Mouse (Mus musculus) bone marrow macrophage, adult 2 months (primary cell): ENCODE data around the gene Lrrc66. TPM values are rescaled to one million over a fixed set of nuclear protein-coding genes. Genes with fewer than 3 reads are reported as not detected.
A peak's percentile ranks its signal among the peaks of the same experiment; 100 is the strongest.

Source experiments
- H3K27ac ChIP-seq: 2 replicates; pipeline ENCODE4 v1.5.1; 2012; ENCODE audit warnings: low read depth, low read length; ENCODE audit not compliant: insufficient read depth
- H3K4me1 ChIP-seq: 2 replicates; pipeline ENCODE4 v1.6.1; 2012; ENCODE audit warnings: low read length; ENCODE audit not compliant: control insufficient read depth, insufficient read depth
- H3K4me3 ChIP-seq: 2 replicates; pipeline ENCODE4 v1.5.1; 2012; ENCODE audit warnings: mild to moderate bottlenecking, low read length, moderate library complexity; ENCODE audit not compliant: insufficient read depth
- CTCF ChIP-seq: IDR thresholded peaks from 2 replicates; pipeline ENCODE4 v1.5.1; 2012; ENCODE audit warnings: low read depth, mild to moderate bottlenecking, low read length, moderate library complexity
- POLR2A ChIP-seq: IDR thresholded peaks from 2 replicates; pipeline ENCODE4 v1.6.1; 2012; ENCODE audit warnings: mild to moderate bottlenecking, low read depth, low read length, borderline replicate concordance
- polyA plus RNA-seq: library from polyadenylated mRNA; stranded (reverse); fragments of >200 nt; gene quantifications from 2 replicates; pipeline ENCODE4 v1.2.4, GENCODE M21; 2012; ENCODE audit not compliant: missing spikeins, insufficient read depth, insufficient read length

Lrrc66 gene
- polyA plus RNA-seq = not detected in 2 replicates

DNA sequence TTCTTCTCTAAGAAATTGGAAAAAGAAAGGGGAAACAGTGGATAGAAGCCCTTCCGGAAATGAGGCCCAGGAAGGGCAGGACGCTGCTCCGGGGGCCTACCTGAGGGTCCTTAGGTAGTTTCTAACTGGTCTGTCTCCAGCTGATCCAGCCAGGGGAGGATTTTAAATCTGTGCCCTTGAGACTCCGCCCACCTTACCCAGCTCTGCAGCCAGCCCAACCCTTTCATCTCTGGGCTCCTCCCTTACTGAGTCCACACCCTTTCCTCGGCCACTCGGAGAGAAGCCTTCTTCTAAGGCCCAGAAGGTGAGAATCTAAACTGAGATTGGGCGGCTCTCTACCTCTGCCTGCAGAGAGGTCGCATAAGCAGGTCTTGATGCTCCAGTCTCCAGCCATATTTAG is at the start of gene Lrrc66:
Gene Lrrc66, minus strand, starts transcription at position 236 of the 400 bp plus-strand sequence.
- peaks cover 10% of the 10 kb centered on the region for H3K4me1 ChIP-seq
- H3K27ac ChIP-seq = no peak within 1 kb of the TSS
- TF ChIP-seq POLR2A (no peak), CTCF (no peak)
- no peak within 1 kb of the TSS for H3K4me3 ChIP-seq

DNA sequence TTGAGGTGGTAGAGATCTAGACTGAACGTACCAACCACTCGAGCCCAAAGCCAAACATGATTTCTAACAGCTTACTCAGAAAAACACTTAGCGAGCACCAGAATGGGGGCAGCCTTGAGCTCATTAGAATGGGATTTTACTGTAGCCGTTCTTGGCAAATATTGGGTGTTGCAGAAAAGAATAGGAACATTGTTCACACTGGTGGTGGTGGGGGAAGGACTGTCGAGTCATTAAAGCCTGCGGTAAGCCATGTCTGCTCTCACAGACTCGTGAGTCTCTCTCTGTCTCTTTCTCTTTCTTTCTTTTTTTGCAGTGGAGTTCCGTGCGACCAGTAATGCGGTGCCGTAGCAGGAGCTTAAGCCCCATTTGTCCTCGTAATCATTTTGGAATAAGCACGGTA is 44.3 kb upstream of the Lrrc66 start:
- TF ChIP-seq POLR2A (no peak), CTCF (no peak)
- no peaks in the 10 kb centered on the region for H3K4me1 ChIP-seq
- no peak overlapping the region for H3K4me3 ChIP-seq
- no peak overlapping the region for H3K27ac ChIP-seq

DNA sequence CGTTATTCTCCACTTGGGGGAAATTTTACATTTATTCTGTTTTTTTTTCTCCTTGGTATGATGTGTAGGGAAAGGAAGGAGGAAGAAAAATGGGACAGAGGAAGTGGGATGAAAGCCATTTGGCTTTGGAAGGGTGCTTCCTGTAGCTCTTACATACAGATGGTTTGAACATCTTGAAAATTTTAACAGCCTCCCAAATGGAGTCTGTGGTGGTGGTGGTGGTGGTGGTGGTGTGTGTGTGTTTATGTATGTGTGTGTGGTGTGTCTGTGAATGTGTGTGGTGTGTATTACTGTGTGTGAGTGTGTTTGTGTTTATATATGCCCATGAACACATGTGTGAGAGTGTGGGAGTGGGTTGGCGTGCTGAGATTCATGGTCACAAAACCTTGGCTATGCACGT is 43.3 kb upstream of the Lrrc66 start:
- Histone ChIP-seq H3K4me3 (no peak overlapping the region), H3K4me1 (no peaks in the 10 kb centered on the region), H3K27ac (no peak overlapping the region)
- TF ChIP-seq POLR2A (no peak), CTCF (no peak)

DNA sequence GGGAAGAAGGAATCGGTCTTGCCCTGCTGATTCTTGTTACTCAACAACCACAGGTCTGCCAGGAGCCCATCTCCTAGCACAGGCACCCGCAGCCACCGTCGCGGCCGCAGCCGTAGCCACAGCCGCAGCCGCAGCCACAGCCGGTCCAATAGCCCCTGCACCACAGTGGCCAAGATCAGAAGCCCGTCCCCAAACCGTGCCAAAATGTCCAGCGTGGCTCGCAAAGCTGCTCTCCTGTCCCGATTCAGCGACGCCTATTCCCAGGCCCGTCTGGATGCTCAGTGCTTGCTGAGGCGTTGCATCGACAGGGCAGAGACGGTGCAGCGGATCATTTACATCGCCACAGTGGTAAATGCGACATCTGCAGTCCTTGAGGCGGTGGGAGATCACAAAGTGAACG is 37.1 kb upstream of the Lrrc66 start:
- no peaks in the 10 kb centered on the region for H3K4me1 ChIP-seq
- H3K4me3 ChIP-seq = no peak overlapping the region
- no peak for TF ChIP-seq POLR2A
- TF ChIP-seq CTCF = no peak
- H3K27ac ChIP-seq = no peak overlapping the region

DNA sequence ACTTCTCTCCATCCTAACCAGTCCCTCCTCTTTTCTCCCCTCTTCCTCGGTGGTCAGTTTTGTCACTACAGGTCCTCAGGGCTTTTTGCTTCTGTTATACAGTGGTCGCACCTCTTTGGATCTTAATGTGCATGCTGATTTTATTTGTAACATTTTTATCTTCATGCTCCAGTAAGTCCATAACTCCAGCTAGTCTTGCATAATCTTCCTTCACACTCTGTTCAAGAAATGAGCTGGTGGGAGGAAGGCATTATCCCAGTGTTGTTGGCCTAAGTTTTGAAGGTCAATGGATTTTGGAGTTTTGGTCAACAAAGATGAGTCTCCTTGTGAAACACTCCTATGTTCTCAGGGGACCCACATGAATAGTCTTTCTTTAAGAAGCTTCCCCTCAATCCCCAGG is 35.6 kb upstream of the Lrrc66 start:
- TF ChIP-seq POLR2A (no peak), CTCF (no peak)
- no peak overlapping the region for H3K4me3 ChIP-seq
- no peak overlapping the region for H3K27ac ChIP-seq
- no peaks in the 10 kb centered on the region for H3K4me1 ChIP-seq

DNA sequence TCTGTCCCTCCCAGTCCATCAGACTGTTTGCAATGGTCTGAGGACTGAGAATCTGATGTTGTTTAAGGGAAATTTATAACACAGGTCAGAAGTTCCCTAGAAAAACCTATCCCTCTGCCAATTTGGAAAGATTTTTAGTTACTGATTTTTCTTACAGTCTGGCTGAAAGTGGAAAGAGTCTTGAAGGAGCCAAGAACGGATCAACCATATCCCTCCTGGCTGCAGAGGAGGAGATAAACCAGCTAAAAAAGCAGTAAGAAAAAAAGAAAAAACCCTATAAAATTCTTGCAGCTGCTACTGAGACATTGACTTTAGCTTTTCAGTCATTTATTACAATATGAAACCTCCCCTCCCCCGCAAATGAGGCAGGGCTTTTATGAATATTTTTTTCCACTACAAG is 34.4 kb upstream of the Lrrc66 start:
- TF ChIP-seq POLR2A = no peak
- no peak for TF ChIP-seq CTCF
- Histone ChIP-seq H3K4me3 (no peak overlapping the region), H3K27ac (no peak overlapping the region), H3K4me1 (no peaks in the 10 kb centered on the region)

DNA sequence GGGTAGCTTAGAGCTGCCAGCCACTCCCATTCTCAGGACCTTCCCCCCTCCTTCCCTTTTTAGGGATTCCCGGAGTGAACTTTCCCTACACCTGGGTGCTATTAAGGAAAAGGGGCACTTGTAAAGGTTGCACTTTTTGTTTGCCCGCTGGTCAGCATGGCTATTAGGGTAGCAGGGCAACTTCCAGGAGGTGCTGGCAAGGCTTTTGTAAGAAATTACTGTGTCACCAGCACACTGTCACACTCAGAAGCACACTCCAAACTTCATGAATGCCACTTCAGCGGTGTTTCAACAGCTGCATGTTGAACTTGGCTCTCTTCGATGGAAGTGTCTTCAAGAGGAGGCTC is 19.5 kb upstream of the Lrrc66 start:
- Histone ChIP-seq H3K27ac (no peak overlapping the region), H3K4me3 (peak overlapping the region; percentile 61), H3K4me1 (no peaks in the 10 kb centered on the region; the same call in 1 of the 2 replicates)
- no peak for TF ChIP-seq CTCF
- no peak for TF ChIP-seq POLR2A

DNA sequence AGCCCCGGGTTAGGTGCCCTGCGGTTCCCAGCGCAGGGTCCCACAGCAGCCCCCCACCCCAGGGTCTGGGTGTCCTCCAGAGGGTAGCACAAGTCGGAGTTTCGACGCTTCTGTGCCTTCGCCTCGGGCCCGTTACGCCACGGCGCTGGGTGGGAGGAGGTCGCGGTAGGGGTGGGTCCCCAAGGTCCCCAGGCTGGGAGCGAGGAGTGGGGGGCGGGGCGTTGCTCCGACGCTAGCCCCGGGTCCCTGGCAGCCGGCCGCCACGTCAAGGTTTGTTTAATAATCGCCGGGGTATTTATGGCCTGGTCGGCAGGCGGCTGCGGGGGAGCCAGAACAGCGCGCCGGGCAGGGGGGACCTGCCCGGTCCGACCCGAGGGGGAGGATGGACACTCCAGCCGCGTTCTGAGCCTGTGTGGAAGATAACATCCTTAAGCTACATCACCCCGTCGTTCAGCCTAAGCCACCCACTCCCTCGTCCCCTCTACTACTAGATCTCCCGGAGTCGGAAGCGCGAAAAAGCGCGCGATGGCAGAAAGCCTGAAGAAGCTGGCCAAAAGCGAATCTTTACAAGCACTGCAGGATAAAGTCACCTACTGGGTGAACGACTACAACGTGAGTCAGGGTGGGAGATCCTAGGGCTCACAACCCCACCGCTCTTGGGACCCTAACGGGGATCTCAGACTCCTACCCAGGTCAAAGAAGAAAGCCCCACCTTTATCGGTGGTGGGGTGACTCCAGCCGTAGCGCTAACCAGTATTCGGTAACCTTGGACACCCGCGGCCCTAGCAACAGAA is 18.9 kb upstream of the Lrrc66 start, which contains the start of gene Spata18:
Gene Spata18, plus strand, starts transcription at position 319 of the 794 bp plus-strand sequence.
- Histone ChIP-seq H3K4me1 (peaks cover 4% of the 10 kb centered on the region; the same call in 1 of the 2 replicates), H3K27ac (no peak within 1 kb of the TSS), H3K4me3 (peak within 1 kb of the TSS; percentile 61)
- TF ChIP-seq POLR2A = no peak
- no peak for TF ChIP-seq CTCF

DNA sequence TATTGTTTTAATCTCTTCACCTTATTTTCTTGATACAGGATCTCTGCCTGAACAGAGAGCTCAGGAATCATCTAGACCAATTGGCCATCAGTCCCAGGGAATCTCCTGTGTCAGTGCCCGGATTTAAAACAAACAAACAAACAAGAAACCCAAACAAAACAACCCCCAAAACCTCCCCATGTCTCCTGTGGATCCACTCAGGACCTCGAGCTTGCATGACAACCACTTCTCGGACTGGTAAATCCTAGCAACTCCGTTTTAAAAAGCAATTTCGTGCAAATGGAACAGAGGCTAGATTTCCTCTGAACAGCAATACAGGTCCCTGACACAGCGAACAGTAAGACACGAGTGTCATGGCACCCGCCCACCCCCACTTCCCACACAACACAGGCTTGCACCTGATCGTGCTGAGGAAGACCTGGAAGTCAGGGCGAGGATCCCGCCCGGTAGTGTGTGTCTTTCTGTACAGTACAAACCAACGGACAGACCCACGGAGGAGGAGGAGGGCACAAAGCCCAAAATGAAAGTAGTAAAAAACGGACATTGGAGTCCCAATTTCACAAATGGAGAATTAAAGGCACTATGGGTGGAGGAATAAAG is 18.1 kb upstream of the Lrrc66 start:
- TF ChIP-seq POLR2A = no peak
- TF ChIP-seq CTCF = no peak
- Histone ChIP-seq H3K4me3 (peak overlapping the region; percentile 61), H3K4me1 (peaks cover 4% of the 10 kb centered on the region; the same call in 1 of the 2 replicates), H3K27ac (no peak overlapping the region)

DNA sequence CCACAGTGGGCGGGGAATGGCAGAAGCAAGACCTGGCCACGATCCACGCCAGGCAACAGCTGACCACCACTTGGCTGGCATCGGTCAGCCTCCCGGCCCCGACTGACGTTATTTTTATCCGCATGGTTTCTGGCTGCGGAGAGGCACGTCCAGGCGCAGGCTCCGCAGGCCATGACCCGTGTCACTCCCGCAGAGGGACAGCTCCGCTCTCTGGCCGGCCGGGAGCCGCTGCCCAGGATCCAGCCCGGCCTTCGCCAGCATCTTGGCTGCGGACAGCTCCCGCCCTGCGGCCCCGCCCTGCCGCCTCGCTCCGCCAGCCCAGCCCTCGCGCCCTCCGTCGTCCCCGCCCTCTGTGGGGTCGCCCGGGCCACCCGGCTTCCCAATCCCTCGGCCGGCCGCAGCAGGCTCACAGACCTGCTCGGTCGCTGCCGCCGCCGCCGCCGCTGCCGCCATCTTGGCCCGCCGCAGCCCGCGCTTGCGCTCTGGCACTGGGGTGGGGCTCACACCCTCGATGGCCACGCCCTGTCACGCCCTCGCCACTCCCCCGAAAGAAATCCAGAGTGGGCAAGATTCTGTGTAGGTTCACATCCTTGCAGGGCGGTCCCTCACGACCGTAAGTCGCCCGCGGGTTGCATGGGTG is 15.1 kb upstream of the Lrrc66 start, which contains the start of gene Sgcb:
Gene Sgcb, minus strand, starts transcription at position 530 of the 640 bp plus-strand sequence.
- TF ChIP-seq CTCF = no peak
- TF ChIP-seq POLR2A = no peak
- Histone ChIP-seq H3K4me3 (peak within 1 kb of the TSS; percentile 97), H3K27ac (no peak within 1 kb of the TSS), H3K4me1 (peaks cover 4% of the 10 kb centered on the region; the same call in 1 of the 2 replicates)

DNA sequence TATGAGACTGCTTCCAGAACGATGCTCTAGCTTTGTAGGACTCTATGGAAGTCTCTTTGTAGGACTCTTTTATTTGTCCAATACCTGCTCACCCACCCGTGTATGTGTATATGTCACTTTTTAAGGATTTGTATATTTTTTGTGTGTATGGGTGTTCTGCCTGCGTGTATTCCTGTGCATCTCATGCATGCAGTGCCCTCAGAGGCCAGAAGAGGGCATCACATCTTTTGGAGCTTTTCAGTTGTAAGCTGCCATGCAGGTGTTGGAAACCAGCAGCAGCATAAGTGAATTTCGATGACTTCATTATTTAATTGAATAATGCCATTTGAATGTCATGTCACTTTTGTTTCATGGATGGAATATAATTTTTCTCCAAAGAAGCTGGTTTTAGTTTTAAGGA is 9.8 kb upstream of the Lrrc66 start:
- no peak overlapping the region for H3K27ac ChIP-seq
- no peak for TF ChIP-seq CTCF
- TF ChIP-seq POLR2A = no peak
- peaks cover 4% of the 10 kb centered on the region; the same call in 1 of the 2 replicates for H3K4me1 ChIP-seq

More for the DNA sequence above, 9.8 kb upstream of the Lrrc66 start:
- no peak overlapping the region for H3K4me3 ChIP-seq
